In genomic region chr17:36357512-36357911, GRCm38 (mm10) we compare ENCODE assay signal across 8 mouse cellular contexts. TPM values are rescaled to one million over a fixed set of nuclear protein-coding genes. Genes with fewer than 3 reads are reported as not detected.
A peak's percentile ranks its signal among the peaks of the same experiment; 100 is the strongest.
DNase-seq lines count a peak whose midpoint lies in the region; ATAC-seq and TF ChIP-seq lines count a peak whose summit lies in the region.
"Not testable (repeated sequence)": the region's sequence is repeated elsewhere in the genome, so short reads cannot be mapped to it uniquely, and the experiment has no call there.
"Had no signal": no experiment of that assay in that cellular context is flagged by ENCODE, and none has a peak within 500 bp of the region (broad histone marks: within the 10 kb centered on the region; RNA-seq: fewer than 3 reads in every experiment).

No protein-coding gene starts in this region.

- H3K36me3 ChIP-seq in kidney, adult 2 months (ENCODE audit: control insufficient read depth, insufficient read depth, low read length): not testable (repeated sequence)

- intact Hi-C loops in left cerebral cortex, adult 2 months (cut with DNase I): loop anchor here (2.0 kb wide), 4 partner anchors 49 to 431 kb away; no protein-coding TSS in a partner anchor

- TF ChIP-seq CTCF in kidney, adult 2 months (conservative IDR thresholded peaks at IDR 0.05; ENCODE audit: insufficient read depth, insufficient read length, low read depth, low read length): peak; percentile 58
- peak; percentile 82 for TF ChIP-seq CTCF in left cerebral cortex, adult 2 months (IDR thresholded peaks at IDR 0.05)

- peak; percentile 13 for DNase-seq in T-cell, adult 2 months (ENCODE audit: low spot score)
- peak; percentile 55 to 64 for DNase-seq in cerebellum, postnatal 14 days
- DNase-seq in frontal cortex, postnatal 36 days (ENCODE audit: low spot score in 2 of 2): peak; percentile 48 to 63
- peak; percentile 46 for DNase-seq in kidney, adult 2 months
- DNase-seq in left cerebral cortex, adult 2 months (ENCODE audit: extremely low spot score in 1 of 2, low spot score in 2 of 2): peak; percentile 50 to 57
- peak; percentile 54 for DNase-seq in right cerebral cortex, postnatal 14 days

- not testable (repeated sequence) for H3K27ac ChIP-seq in kidney, adult 2 months (ENCODE audit: insufficient read depth, low read depth, low read length); left cerebral cortex, adult 2 months

- H3K4me1 ChIP-seq in kidney, adult 2 months (ENCODE audit: control insufficient read depth, insufficient read depth, low read length): not testable (repeated sequence)

- ATAC-seq in megakaryocyte progenitor cell, adult 5-6 weeks (replicated peaks; ENCODE audit: poor library complexity): peak; percentile 75

- H3K27me3 ChIP-seq in kidney, adult 2 months (replicated peaks; ENCODE audit: control insufficient read depth, insufficient read depth, low read length): not testable (repeated sequence)

- not testable (repeated sequence) for TF ChIP-seq POLR2A in kidney, adult 2 months (IDR thresholded peaks at IDR 0.05; ENCODE audit: low read depth, low read length)

- H3K4me3 ChIP-seq in kidney, adult 2 months (ENCODE audit: insufficient read depth, low read depth, low read length); left cerebral cortex, adult 2 months: not testable (repeated sequence)

RNA-seq across cellular contexts. Expression of gene H2-M10.3, which starts 10.7 kb away (rescaled TPM):
- not detected in 2 replicates for polyA plus RNA-seq in kidney, adult 2 months (2012; rRNA removed)
- not detected for total RNA-seq in left cerebral cortex, adult 2 months (2021)
- total RNA-seq in megakaryocyte progenitor cell, adult 5-6 weeks (2015): not detected in 2 replicates
- not detected in 2 replicates for total RNA-seq in megakaryocyte progenitor cell, adult 5-6 weeks (2017)
- total RNA-seq: gastrocnemius, adult 8-10 months had no signal

RNA-seq across cellular contexts. Expression of gene H2-M10.1, which starts 31.6 kb away (rescaled TPM):
- polyA plus RNA-seq in kidney, adult 2 months (2012; rRNA removed): not detected in 2 replicates
- total RNA-seq in left cerebral cortex, adult 2 months (2021): not detected
- total RNA-seq in megakaryocyte progenitor cell, adult 5-6 weeks (2015): not detected in 2 replicates
- not detected in 2 replicates for total RNA-seq in megakaryocyte progenitor cell, adult 5-6 weeks (2017)
- total RNA-seq: gastrocnemius, adult 8-10 months had no signal
